Comparison of ENCODE assay signal across 23 mouse cellular contexts in the genomic region with DNA sequence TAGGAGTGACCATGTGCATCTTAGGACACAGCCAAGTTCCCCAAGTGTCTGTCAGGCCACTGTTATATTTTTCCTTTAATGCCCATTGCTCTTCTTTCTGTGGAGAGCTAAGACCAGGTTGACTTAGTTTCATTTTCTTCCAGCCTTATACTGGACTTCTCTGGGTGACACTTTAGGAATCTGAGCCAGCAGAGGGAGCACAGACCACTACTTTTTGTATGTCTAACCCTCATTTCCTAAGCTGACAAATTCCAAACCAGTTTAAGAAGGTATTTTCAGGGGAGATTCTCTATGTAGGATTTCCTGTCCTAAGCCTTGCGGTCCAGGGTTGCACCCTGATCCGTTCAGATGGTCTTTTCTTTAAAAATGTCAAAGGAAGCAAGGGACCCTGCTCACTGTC. TPM values are rescaled to one million over a fixed set of nuclear protein-coding genes. Genes with fewer than 3 reads are reported as not detected.
DNase-seq lines count a peak whose midpoint lies in the region; ATAC-seq and TF ChIP-seq lines count a peak whose summit lies in the region.
"Had no signal": no experiment of that assay in that cellular context is flagged by ENCODE, and none has a peak within 500 bp of the region (broad histone marks: within the 10 kb centered on the region; RNA-seq: fewer than 3 reads in every experiment).

No protein-coding gene starts in this region.

- no peak overlapping the region for H3K27ac ChIP-seq in intestine, postnatal 0 days (ENCODE audit: low read depth, low read length)
- no peak overlapping the region for H3K27ac ChIP-seq in intestine, embryonic 15.5 days
- H3K27ac ChIP-seq: limb, embryonic 13.5 days; liver, embryonic 13.5 days; macrophage; midbrain, embryonic 12.5 days had no signal

- no peak for TF ChIP-seq POLR2A in brain, embryonic 14.5 days (IDR thresholded peaks at IDR 0.05; ENCODE audit: borderline replicate concordance, extremely low read depth, insufficient read depth, insufficient read length, poor library complexity, severe bottlenecking)

- ATAC-seq in intestine, postnatal 0 days, result no peak
- no peak for ATAC-seq in intestine, embryonic 15.5 days
- ATAC-seq: hindbrain, embryonic 16.5 days had no signal

- no peaks in the 10 kb centered on the region for H3K9me3 ChIP-seq in intestine, postnatal 0 days (ENCODE audit: control insufficient read depth)
- H3K9me3 ChIP-seq in intestine, embryonic 15.5 days, result no peaks in the 10 kb centered on the region
- H3K9me3 ChIP-seq: G1E; limb, embryonic 13.5 days; liver, embryonic 13.5 days; midbrain, embryonic 12.5 days had no signal

- H3K4me2 ChIP-seq in intestine, postnatal 0 days (replicated peaks; ENCODE audit: low read depth), result no peak overlapping the region
- H3K4me2 ChIP-seq in intestine, embryonic 15.5 days (replicated peaks), result no peak overlapping the region
- H3K4me2 ChIP-seq: limb, embryonic 13.5 days; liver, embryonic 13.5 days; midbrain, embryonic 12.5 days had no signal

- peak; percentile 8 for DNase-seq in adrenal gland, postnatal 10 days
- DNase-seq in adrenal gland, postnatal 14 days, result no peak
- DNase-seq in lung, postnatal 10 days, result peak; percentile 7
- DNase-seq in lung, postnatal 25 days (ENCODE audit: low spot score), result no peak
- peak; percentile 14 for DNase-seq in brain, embryonic 14.5 days (ENCODE audit: low read depth)
- no peak for DNase-seq in retina, postnatal 1 day
- DNase-seq: cerebellum, postnatal 25 days; embryo, embryonic 11 days; heart, adult 11 months; heart, postnatal 4 days; kidney, adult 18-20 months; layer of hippocampus, adult 9-11 months; liver, embryonic 13.5 days; right cerebral cortex, postnatal 14 days; thymus, adult 18-20 months had no signal

- peak; percentile 42 for TF ChIP-seq CTCF in intestine, postnatal 0 days (IDR thresholded peaks at IDR 0.05; ENCODE audit: low read depth)
- no peak for TF ChIP-seq CTCF in brain, embryonic 14.5 days (IDR thresholded peaks at IDR 0.05; ENCODE audit: borderline replicate concordance, extremely low read depth, insufficient read depth, insufficient read length)

- no peaks in the 10 kb centered on the region for H3K4me1 ChIP-seq in intestine, postnatal 0 days (replicated peaks; ENCODE audit: control insufficient read depth, insufficient read depth, low read length)
- no peaks in the 10 kb centered on the region for H3K4me1 ChIP-seq in intestine, embryonic 15.5 days (replicated peaks)
- H3K4me1 ChIP-seq: limb, embryonic 13.5 days; liver, embryonic 13.5 days; midbrain, embryonic 12.5 days had no signal

- no peaks in the 10 kb centered on the region for H3K27me3 ChIP-seq in intestine, postnatal 0 days (replicated peaks; ENCODE audit: control insufficient read depth, insufficient read depth, low read length)
- H3K27me3 ChIP-seq in intestine, embryonic 15.5 days (replicated peaks), result no peaks in the 10 kb centered on the region
- H3K27me3 ChIP-seq: limb, embryonic 13.5 days; liver, embryonic 13.5 days; midbrain, embryonic 12.5 days had no signal

- H3K9ac ChIP-seq in intestine, postnatal 0 days (ENCODE audit: low read depth, low read length), result no peak overlapping the region
- H3K9ac ChIP-seq in intestine, embryonic 15.5 days, result no peak overlapping the region
- H3K9ac ChIP-seq: limb, embryonic 13.5 days; liver, embryonic 13.5 days; midbrain, embryonic 12.5 days had no signal

- H3K4me3 ChIP-seq in intestine, postnatal 0 days (ENCODE audit: low read depth, low read length), result no peak overlapping the region
- no peak overlapping the region for H3K4me3 ChIP-seq in intestine, embryonic 15.5 days (replicated peaks)
- H3K4me3 ChIP-seq: limb, embryonic 13.5 days; liver, embryonic 13.5 days; midbrain, embryonic 12.5 days; myocyte had no signal

- H3K36me3 ChIP-seq in intestine, postnatal 0 days (ENCODE audit: control insufficient read depth, insufficient read depth), result peaks cover 44% of the 10 kb centered on the region; the same call in 1 of the 2 replicates
- peaks cover 12% of the 10 kb centered on the region for H3K36me3 ChIP-seq in intestine, embryonic 15.5 days

- WGBS in intestine, postnatal 0 days, result 94% methylated on average over 2 of the region's 2 CpGs
- WGBS in intestine, embryonic 15.5 days, result 90% methylated on average over 2 of the region's 2 CpGs

RNA-seq across cellular contexts. Expression of a gene that starts 15.6 kb away (rescaled TPM):
- total RNA-seq in adrenal gland, postnatal 10 days (2021), result 1 to 10 TPM; 7.3 to 7.8 TPM
- 7.7 and 9.5 TPM in 2 replicates for total RNA-seq in adrenal gland, postnatal 14 days (2021)
- 3.0 and 3.9 TPM in 2 replicates for polyA plus RNA-seq in intestine, postnatal 0 days (2015; fragmentation: Nextera tagmentation; extraction: Ambion mirVana)
- polyA plus RNA-seq in intestine, embryonic 15.5 days (2015; fragmentation: Nextera tagmentation; extraction: Ambion mirVana), result 12.1 and 13.6 TPM in 2 replicates
- 13.0 and 14.6 TPM in 2 replicates for polyA plus RNA-seq in brain, embryonic 14.5 days (2012; rRNA removed)

RNA-seq across cellular contexts. Expression of a gene that starts 15.6 kb away (rescaled TPM):
- 10 to 100 TPM; 27.9 to 30.4 TPM for total RNA-seq in adrenal gland, postnatal 10 days (2021)
- 28.4 and 30.6 TPM in 2 replicates for total RNA-seq in adrenal gland, postnatal 14 days (2021)
- polyA plus RNA-seq in intestine, postnatal 0 days (2015; fragmentation: Nextera tagmentation; extraction: Ambion mirVana), result 3.0 and 3.7 TPM in 2 replicates
- polyA plus RNA-seq in intestine, embryonic 15.5 days (2015; fragmentation: Nextera tagmentation; extraction: Ambion mirVana), result 10.4 and 10.9 TPM in 2 replicates
- 20.2 and 30.9 TPM in 2 replicates for polyA plus RNA-seq in brain, embryonic 14.5 days (2012; rRNA removed)

Comparison
In these comparisons a context has a peak if more than half of its experiments do, and no peak if none do; other contexts are left out.
1. DNase-seq: peak in adrenal gland, postnatal 10 days (single experiment), lung, postnatal 10 days (single experiment) and brain, embryonic 14.5 days (single experiment); none in adrenal gland, postnatal 14 days (single experiment), lung, postnatal 25 days (single experiment) and retina, postnatal 1 day (single experiment).